Mouse (Mus musculus): ENCODE data around the gene Rcn2.

GRCm38 (mm10) chr9:56065011-56065410, 23.4 kb downstream of the Rcn2 start:
- TF ChIP-seq CTCF (IDR thresholded peaks at IDR 0.05; ENCODE audit: borderline replicate concordance, control insufficient read depth, extremely low read depth, insufficient read depth, low read length, poor library complexity) (no peak), POLR2A (IDR thresholded peaks at IDR 0.05; ENCODE audit: control insufficient read depth, extremely low read depth, insufficient read depth, low read length, poor library complexity) (no peak)

Data from thymus, adult 2 months (tissue).